Mouse (Mus musculus) urinary bladder, postnatal 4 days (tissue): ENCODE data around the gene Il12rb1.

ENCODE experiments used
- DNase-seq, 2 experiments: peaks; one replicate each; pipeline ENCODE4 v3.0.0; 2021 to 2022; ENCODE audit warnings: low spot score in 2 of 2

Gene Il12rb1

GRCm38 (mm10) chr8:70827796-70828195 is 19.5 kb downstream of the Il12rb1 start:
- DNase-seq: no peak

GRCm38 (mm10) chr8:70831517-70831916 is 23.3 kb downstream of the Il12rb1 start:
- no peak for DNase-seq

GRCm38 (mm10) chr8:70832371-70832770 is 24.1 kb downstream of the Il12rb1 start:
- DNase-seq: no peak

GRCm38 (mm10) chr8:70833018-70833482 is 24.8 kb downstream of the Il12rb1 start:
- DNase-seq: no peak

GRCm38 (mm10) chr8:70833520-70833919 is 25.3 kb downstream of the Il12rb1 start:
- no peak for DNase-seq

- no peak for DNase-seq
Measured at GRCm38 (mm10) chr8:70834071-70834470, 25.8 kb downstream of the Il12rb1 start.

- DNase-seq: no peak
Measured at GRCm38 (mm10) chr8:70836666-70837065, 28.4 kb downstream of the Il12rb1 start.

GRCm38 (mm10) chr8:70838654-70839407 is 30.6 kb downstream of the Il12rb1 start:
- no peak for DNase-seq

- DNase-seq: peak; percentile 99
Measured at GRCm38 (mm10) chr8:70839408-70840351, 31.4 kb downstream of the Il12rb1 start, which contains the start of gene Arrdc2. Gene Arrdc2 (minus strand): TSS chr8:70839720.

- DNase-seq: no peak
Measured at GRCm38 (mm10) chr8:70840590-70840989, 32.3 kb downstream of the Il12rb1 start.

GRCm38 (mm10) chr8:70841147-70842072 is 33.2 kb downstream of the Il12rb1 start:
- peak; percentile 81 to 92 for DNase-seq

GRCm38 (mm10) chr8:70842484-70842883 is 34.2 kb downstream of the Il12rb1 start:
- no peak for DNase-seq

- DNase-seq: no peak
Measured at GRCm38 (mm10) chr8:70843214-70843773, 35.0 kb downstream of the Il12rb1 start.

- no peak for DNase-seq
Measured at GRCm38 (mm10) chr8:70843941-70844340, 35.7 kb downstream of the Il12rb1 start.

GRCm38 (mm10) chr8:70844523-70844922 is 36.3 kb downstream of the Il12rb1 start:
- peak; percentile 81 to 95 for DNase-seq

GRCm38 (mm10) chr8:70845108-70845507 is 36.9 kb downstream of the Il12rb1 start:
- DNase-seq: no peak

- no peak for DNase-seq
Measured at GRCm38 (mm10) chr8:70846371-70847154, 38.3 kb downstream of the Il12rb1 start.

- no peak for DNase-seq
Measured at GRCm38 (mm10) chr8:70849333-70849990, 41.2 kb downstream of the Il12rb1 start.

- DNase-seq: no peak
Measured at GRCm38 (mm10) chr8:70850132-70850845, 42.0 kb downstream of the Il12rb1 start.
